Mouse (Mus musculus) skeletal muscle tissue, postnatal 0 days (tissue): ENCODE results near the gene Esp4. TPM values are rescaled to one million over a fixed set of nuclear protein-coding genes. Genes with fewer than 3 reads are reported as not detected.

Source experiments
- polyA plus RNA-seq: library from polyadenylated mRNA; unstranded; fragments of >200 nt; fragmentation: Nextera tagmentation; extraction: Ambion mirVana; gene quantifications from 2 replicates; pipeline ENCODE4 v1.2.1, GENCODE M21; 2015

Gene Esp4
- polyA plus RNA-seq = not detected in 2 replicates

GRCm38 (mm10) chr17:40598294-40598693 lies at the start of gene Esp4:
Gene Esp4 (plus strand): TSS chr17:40598594.

DNA sequence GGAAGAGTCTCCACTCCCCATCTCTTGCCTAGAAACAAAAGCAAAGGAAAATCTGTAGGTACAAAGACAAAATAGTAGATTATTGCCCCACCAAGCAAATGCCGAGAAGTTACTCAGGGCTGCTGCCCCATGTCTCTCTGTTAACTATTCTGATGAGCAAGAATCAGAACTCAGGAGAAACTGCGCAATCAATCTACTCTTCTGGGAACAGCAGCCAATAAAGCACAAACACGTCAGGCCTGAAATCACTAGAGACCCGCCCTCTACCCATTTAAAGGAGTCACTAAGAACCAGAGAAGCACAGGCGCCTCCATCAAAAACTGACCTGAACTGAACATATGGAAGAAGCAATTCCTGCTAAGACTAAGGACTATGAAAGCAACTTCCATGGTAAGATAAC lies 37.2 kb upstream of the Esp4 start, which contains the start of gene Esp6:
Gene Esp6 (plus strand): TSS at position 301 of the 400 bp plus-strand sequence.

DNA sequence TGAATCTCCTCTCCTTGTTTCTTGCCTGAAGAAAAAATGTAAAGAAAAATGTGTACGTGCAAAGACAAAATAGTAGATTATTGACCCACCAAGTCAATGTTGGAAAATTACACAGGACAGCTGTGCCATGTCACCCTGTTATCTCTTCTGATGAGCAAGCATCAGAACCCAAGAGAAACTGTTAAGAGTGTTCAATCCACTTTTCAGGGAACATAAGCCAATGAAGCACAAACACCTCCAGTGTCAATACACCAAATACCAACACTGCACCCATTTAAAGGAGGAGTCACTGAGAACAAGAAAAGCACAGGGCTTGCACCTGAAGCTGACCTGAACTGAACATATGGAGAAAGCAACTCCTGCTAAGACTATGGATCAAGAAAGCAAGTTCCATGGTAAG lies 33.4 kb downstream of the Esp4 start, which contains the start of gene Esp3:
Gene Esp3 (plus strand): TSS at position 301 of the 400 bp plus-strand sequence.

Other genes starting within 250 kb of the Esp4 start
- gene Esp8, start 78.6 kb upstream of the Esp4 start, polyA plus RNA-seq = not detected in 2 replicates
- gene Esp6, start 37.1 kb upstream of the Esp4 start, polyA plus RNA-seq = not detected in 2 replicates
- gene Esp3, start 33.5 kb downstream of the Esp4 start, polyA plus RNA-seq = not detected in 2 replicates
- not detected in 2 replicates for gene Esp1, start 128.5 kb downstream of the Esp4 start, polyA plus RNA-seq
- not detected in 2 replicates for gene Crisp2, start 208.4 kb downstream of the Esp4 start, polyA plus RNA-seq
- gene Rhag, start 212.5 kb downstream of the Esp4 start, polyA plus RNA-seq = 0.09 TPM in 1 of 2 replicates, not detected in the other